Mouse (Mus musculus) hindbrain, postnatal 0 days (tissue): ENCODE measurements around the gene Bhlha15. TPM values are rescaled to one million over a fixed set of nuclear protein-coding genes. Genes with fewer than 3 reads are reported as not detected.

Source experiments
- ATAC-seq: fragments of 200-750 bp; cut with Nextera tagmentation; 2 replicates; pipeline ENCODE4 v1.8.0; 2017; ENCODE audit warnings: mild to moderate bottlenecking, moderate TSS enrichment, moderate library complexity
- DNase-seq: peaks from one replicate; pipeline ENCODE4 v3.0.0-alpha.2; 2015; ENCODE audit warnings: low spot score
- H3K27ac ChIP-seq: fragments of 300-500 bp; sonication (generic); 2 replicates; pipeline ENCODE4 v1.5.1; 2014; ENCODE audit warnings: mild to moderate bottlenecking
- H3K27me3 ChIP-seq: fragments of 300-500 bp; sonication (generic); 2 replicates; pipeline ENCODE4 v1.6.1; 2014; ENCODE audit warnings: low read length, mixed read lengths; ENCODE audit not compliant: insufficient read depth
- H3K36me3 ChIP-seq: fragments of 300-500 bp; sonication (generic); 2 replicates; pipeline ENCODE4 v1.6.1; 2014; ENCODE audit warnings: low read length, mixed read lengths; ENCODE audit not compliant: insufficient read depth
- H3K4me1 ChIP-seq: fragments of 300-500 bp; sonication (generic); 2 replicates; pipeline ENCODE4 v1.6.1; 2014; ENCODE audit warnings: antibody characterized with exemption, low read length, mixed read lengths; ENCODE audit not compliant: insufficient read depth
- H3K4me2 ChIP-seq: fragments of 300-500 bp; sonication (generic); 2 replicates; pipeline ENCODE4 v1.6.1; 2014; ENCODE audit warnings: low read depth, mild to moderate bottlenecking, low read length, moderate library complexity, mixed read lengths
- H3K4me3 ChIP-seq: fragments of 300-500 bp; sonication (generic); 2 replicates; pipeline ENCODE4 v1.5.1; 2014; ENCODE audit warnings: low read length
- H3K9ac ChIP-seq: fragments of 300-500 bp; sonication (generic); replicated peaks from 2 replicates; pipeline ENCODE4 v1.6.1; 2014; ENCODE audit warnings: mild to moderate bottlenecking, low read length, moderate library complexity, mixed read lengths
- H3K9me3 ChIP-seq: fragments of 300-500 bp; sonication (generic); 2 replicates; pipeline ENCODE4 v1.6.1; 2016; ENCODE audit warnings: low read length, mixed read lengths
- CTCF ChIP-seq: IDR thresholded peaks from 2 replicates; pipeline ENCODE4 v1.5.1; 2016; ENCODE audit warnings: antibody characterized with exemption, control low read depth, low read depth
- WGBS: fragments of 180-500 bp; shearing (Covaris S2); extraction: QIAGEN DNeasy Blood & Tissue Kit; methylation state at CpG from one replicate; pipeline ENCODE4 v1.1.7; 2014; 5-methylcytosine and 5-hydroxymethylcytosine counted together
- polyA plus RNA-seq: library from polyadenylated mRNA; unstranded; fragments of >200 nt; fragmentation: Nextera tagmentation; extraction: Ambion mirVana; gene quantifications from 2 replicates; pipeline ENCODE4 v1.2.1, GENCODE M21; 2015
- total RNA-seq: library from RNA; depleted of rRNA; stranded (reverse); fragments of >200 nt; gene quantifications from 2 replicates; pipeline ENCODE4 v1.2.3, GENCODE M21; 2014; rRNA removed

The Bhlha15 gene
- 0.10 and 0.93 TPM in 2 replicates for total RNA-seq
- polyA plus RNA-seq = 0.08 TPM in 2 replicates

DNA sequence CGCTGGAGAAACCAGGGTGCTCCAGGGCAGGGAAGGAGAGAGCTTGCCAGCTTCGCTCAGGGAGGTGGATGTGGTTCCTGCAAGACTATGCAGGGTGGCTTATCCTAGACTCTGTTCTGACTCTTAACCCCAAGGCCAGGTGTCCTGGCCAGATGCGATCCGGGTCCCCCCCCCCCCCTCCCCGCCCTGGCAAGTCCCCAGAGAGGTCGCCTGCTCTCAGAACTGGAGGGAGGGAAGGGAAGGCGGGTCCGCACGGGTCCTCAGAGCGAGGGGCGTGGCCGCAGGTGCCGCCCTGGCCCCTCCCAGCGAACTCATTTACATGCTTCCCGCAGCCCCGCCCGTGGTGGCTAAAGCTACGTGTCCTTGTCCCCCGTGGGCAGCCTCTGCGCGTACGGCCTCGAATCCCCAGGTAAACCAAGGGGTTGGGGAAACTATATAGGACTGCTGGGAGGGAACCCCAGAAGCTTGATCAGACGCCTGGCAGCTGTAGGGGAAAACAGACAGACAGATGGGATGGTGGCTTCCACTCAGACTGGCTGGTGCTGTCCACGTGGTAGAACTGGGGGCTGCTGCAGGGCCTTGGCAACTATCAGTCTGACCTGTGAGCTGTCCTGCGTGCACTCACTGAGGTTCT is at the start of gene Bhlha15:
TSS of gene Bhlha15 (plus strand) at position 337 of the 634 bp plus-strand sequence.
- Histone ChIP-seq H3K9ac (peak within 1 kb of the TSS; percentile 30), H3K4me3 (peak within 1 kb of the TSS; percentile 21; the same call in 1 of the 2 replicates), H3K4me2 (peak within 1 kb of the TSS; percentile 51), H3K27me3 (no peaks in the 10 kb centered on the region), H3K4me1 (no peaks in the 10 kb centered on the region), H3K36me3 (peaks cover 13% of the 10 kb centered on the region; the same call in 1 of the 2 replicates), H3K27ac (no peak within 1 kb of the TSS), H3K9me3 (no peaks in the 10 kb centered on the region)
- ATAC-seq = 0 out of 2 replicates have a peak, but pooled peaks have one; percentile 34
- WGBS = 8% methylated on average over 22 of the region's 26 CpGs
- DNase-seq = peak; percentile 27
- no peak for TF ChIP-seq CTCF

DNA sequence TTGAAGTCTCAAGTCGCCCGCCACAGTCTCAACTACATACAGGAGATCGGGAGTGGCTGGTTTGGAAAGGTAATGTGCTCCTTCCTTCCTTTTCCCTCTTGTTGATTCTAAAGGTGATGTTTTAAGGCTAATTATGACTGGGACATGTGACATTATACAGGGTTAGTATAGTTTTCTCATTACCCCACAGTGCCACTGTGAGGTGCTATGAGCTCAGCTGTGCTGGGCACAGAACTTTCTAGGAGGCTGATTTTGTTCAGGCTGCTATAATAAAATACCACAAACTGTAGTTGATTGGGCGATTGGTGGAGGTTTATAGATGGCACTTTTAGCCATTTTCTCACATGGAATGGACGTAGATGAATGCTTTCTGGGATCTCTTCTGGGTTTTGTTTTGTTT is 46.6 kb upstream of the Bhlha15 start:
- Histone ChIP-seq H3K36me3 (peaks cover 16% of the 10 kb centered on the region; the same call in 1 of the 2 replicates), H3K9me3 (no peaks in the 10 kb centered on the region), H3K27ac (no peak overlapping the region), H3K4me1 (no peaks in the 10 kb centered on the region), H3K27me3 (no peaks in the 10 kb centered on the region), H3K9ac (no peak overlapping the region), H3K4me2 (no peak overlapping the region), H3K4me3 (no peak overlapping the region)
- DNase-seq (no peak), ATAC-seq (no peak)
- 97% methylated on average over 5 of the region's 5 CpGs for WGBS
- TF ChIP-seq CTCF = no peak

DNA sequence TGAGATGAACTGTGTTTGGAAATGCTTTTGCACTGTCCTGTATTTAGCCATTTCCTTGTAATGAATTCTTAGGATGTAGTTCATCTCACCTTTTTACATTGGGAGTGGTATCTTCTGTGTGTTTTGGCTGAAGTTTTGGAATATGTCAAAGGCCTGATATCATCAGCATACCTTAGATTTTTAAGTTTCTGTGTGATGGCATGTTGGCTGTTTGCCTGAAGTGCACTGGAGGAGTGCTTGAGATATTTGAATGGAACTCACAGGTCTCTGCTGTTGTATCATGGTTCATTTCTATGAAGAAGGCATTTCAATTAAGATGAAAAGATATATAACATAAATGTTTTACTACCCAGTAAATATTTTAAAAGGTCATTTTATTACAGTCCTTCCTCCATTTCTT is 43.2 kb upstream of the Bhlha15 start:
- H3K36me3 ChIP-seq = peaks cover 30% of the 10 kb centered on the region; the same call in 1 of the 2 replicates

DNA sequence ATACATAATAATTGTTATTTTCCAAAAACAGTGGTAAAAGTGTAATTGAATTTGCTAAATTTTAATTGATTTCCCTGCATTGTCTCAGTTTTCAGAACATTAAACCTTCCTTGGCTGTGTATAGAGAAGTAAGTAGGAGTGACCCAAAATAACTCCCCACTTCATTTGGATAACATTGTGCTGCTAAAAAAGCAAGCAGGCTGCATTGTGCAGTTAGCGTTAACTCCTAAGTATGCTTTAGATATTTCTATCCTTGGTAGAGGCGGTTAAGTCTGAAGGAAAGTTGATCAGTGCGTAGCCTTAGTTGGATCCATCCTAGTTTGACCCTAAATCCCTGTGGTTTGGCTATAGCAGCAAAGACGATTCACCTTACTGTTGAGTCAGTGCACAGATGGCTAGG is 40.6 kb upstream of the Bhlha15 start:
- WGBS = 92% methylated on average over 4 of the region's 4 CpGs
- Histone ChIP-seq H3K4me2 (no peak overlapping the region), H3K4me1 (no peaks in the 10 kb centered on the region), H3K27me3 (no peaks in the 10 kb centered on the region), H3K4me3 (no peak overlapping the region), H3K36me3 (peaks cover 28% of the 10 kb centered on the region; the same call in 1 of the 2 replicates), H3K27ac (no peak overlapping the region), H3K9ac (no peak overlapping the region), H3K9me3 (no peaks in the 10 kb centered on the region)
- ATAC-seq = no peak
- DNase-seq = no peak
- TF ChIP-seq CTCF = no peak

More for the DNA sequence above, 43.2 kb upstream of the Bhlha15 start:
- Histone ChIP-seq H3K4me2 (no peak overlapping the region), H3K9me3 (no peaks in the 10 kb centered on the region), H3K9ac (no peak overlapping the region), H3K4me1 (no peaks in the 10 kb centered on the region), H3K4me3 (no peak overlapping the region), H3K27ac (no peak overlapping the region), H3K27me3 (no peaks in the 10 kb centered on the region)
- TF ChIP-seq CTCF = no peak
- DNase-seq = no peak
- ATAC-seq = no peak

DNA sequence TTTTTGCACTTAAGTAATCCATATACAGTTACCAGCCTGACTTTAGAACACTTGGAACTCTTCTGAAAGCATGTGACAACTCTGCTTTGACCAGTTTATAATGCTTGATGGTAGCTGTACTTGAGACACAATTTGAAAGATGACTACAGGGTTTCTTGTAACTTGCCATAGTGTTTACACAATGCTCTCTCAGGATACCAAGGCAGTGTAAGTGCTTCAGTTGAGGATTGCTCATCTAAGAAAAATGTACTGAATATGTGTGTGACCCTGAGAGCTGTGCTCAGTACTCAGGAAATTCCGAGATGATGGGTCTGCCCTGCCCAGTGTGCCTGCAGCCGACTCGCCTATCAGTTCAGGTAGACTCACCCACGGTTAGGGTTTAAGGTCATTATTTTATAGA is 38.8 kb upstream of the Bhlha15 start:
- Histone ChIP-seq H3K9me3 (no peaks in the 10 kb centered on the region), H3K36me3 (peaks cover 25% of the 10 kb centered on the region; the same call in 1 of the 2 replicates), H3K4me2 (no peak overlapping the region), H3K4me3 (no peak overlapping the region), H3K27ac (no peak overlapping the region), H3K27me3 (no peaks in the 10 kb centered on the region), H3K4me1 (no peaks in the 10 kb centered on the region), H3K9ac (no peak overlapping the region)
- ATAC-seq (no peak), DNase-seq (no peak)
- TF ChIP-seq CTCF = no peak
- 98% methylated on average over 4 of the region's 4 CpGs for WGBS

DNA sequence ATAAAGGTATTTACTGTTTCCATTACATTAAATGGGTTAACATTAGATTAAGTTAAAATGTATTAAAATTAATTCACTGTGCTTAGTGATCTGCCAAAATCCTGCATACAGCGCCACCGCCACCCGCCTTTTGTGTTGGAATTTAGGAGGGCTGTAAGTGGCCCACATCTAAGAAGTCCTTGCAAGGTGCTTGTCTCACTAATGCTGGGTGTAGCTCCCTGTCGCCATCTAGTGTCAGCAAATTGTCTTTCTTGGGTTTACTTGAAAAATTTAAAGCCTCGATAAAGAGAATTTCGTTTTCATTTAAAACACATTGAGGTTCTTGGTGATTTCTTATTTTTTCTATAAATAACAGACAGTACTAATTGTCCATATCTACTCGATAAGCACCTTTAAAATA is 35.6 kb upstream of the Bhlha15 start:
- no peak for ATAC-seq
- no peaks in the 10 kb centered on the region for H3K27me3 ChIP-seq
- H3K4me1 ChIP-seq = no peaks in the 10 kb centered on the region
- no peak overlapping the region for H3K27ac ChIP-seq
- peaks cover 19% of the 10 kb centered on the region; the same call in 1 of the 2 replicates for H3K36me3 ChIP-seq
- H3K9me3 ChIP-seq = no peaks in the 10 kb centered on the region
- 27% methylated on average over 7 of the region's 7 CpGs for WGBS
- H3K4me3 ChIP-seq = no peak overlapping the region
- H3K9ac ChIP-seq = no peak overlapping the region
- no peak overlapping the region for H3K4me2 ChIP-seq
- peak; percentile 88 for DNase-seq
- peak; percentile 82 for TF ChIP-seq CTCF

DNA sequence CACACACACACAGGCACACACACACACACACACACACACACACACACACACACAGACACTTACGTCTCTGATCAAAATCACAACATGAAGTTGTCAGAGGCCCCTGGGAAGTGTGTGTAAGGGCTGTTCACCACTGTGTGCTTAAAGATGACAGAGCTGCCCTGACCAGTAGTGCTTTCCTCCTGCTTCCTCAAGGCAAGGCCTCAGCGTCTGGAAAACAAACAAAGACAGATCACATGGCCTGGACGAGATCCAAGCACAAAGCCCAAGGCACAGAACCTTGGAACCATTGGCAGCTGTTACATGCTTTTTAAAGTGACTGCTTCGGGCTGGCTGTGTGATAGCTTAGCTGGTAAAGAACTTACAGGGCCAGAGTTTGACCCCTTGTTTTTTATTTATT is 31.5 kb upstream of the Bhlha15 start:
- Histone ChIP-seq H3K9me3 (no peaks in the 10 kb centered on the region), H3K36me3 (peaks cover 17% of the 10 kb centered on the region; the same call in 1 of the 2 replicates), H3K4me1 (no peaks in the 10 kb centered on the region), H3K27ac (peak overlapping the region; percentile 38; the same call in 1 of the 2 replicates), H3K4me2 (no peak overlapping the region), H3K27me3 (no peaks in the 10 kb centered on the region), H3K9ac (no peak overlapping the region), H3K4me3 (no peak overlapping the region)
- ATAC-seq (peak; percentile 72; the same call in 1 of the 2 replicates), DNase-seq (peak; percentile 81)
- 16% methylated on average over 4 of the region's 4 CpGs for WGBS
- TF ChIP-seq CTCF = no peak
